Mouse (Mus musculus) kidney, postnatal 0 days (tissue): Measurements from ENCODE around the gene Kcnc2. TPM values are rescaled to one million over a fixed set of nuclear protein-coding genes. Genes with fewer than 3 reads are reported as not detected.

Experiments used
- ATAC-seq: fragments of 200-750 bp; cut with Nextera tagmentation; replicated peaks from 2 replicates; pipeline ENCODE4 v1.8.0; 2017; ENCODE audit warnings: low read depth, moderate number of reproducible peaks, moderate TSS enrichment, moderate library complexity; ENCODE audit not compliant: low FRiP score
- DNase-seq: peaks from one replicate; pipeline ENCODE4 v3.0.0-alpha.2; 2016; ENCODE audit warnings: low spot score
- H3K27ac ChIP-seq: fragments of 300-500 bp; sonication (generic); 2 replicates; pipeline ENCODE4 v1.5.1; 2014; ENCODE audit warnings: mild to moderate bottlenecking
- H3K27me3 ChIP-seq: fragments of 300-500 bp; sonication (generic); 2 replicates; pipeline ENCODE4 v1.6.1; 2014; ENCODE audit warnings: low read length, mixed read lengths; ENCODE audit not compliant: insufficient read depth
- H3K36me3 ChIP-seq: fragments of 300-500 bp; sonication (generic); 2 replicates; pipeline ENCODE4 v1.6.1; 2014; ENCODE audit warnings: low read length, mixed read lengths; ENCODE audit not compliant: insufficient read depth
- H3K4me1 ChIP-seq: fragments of 300-500 bp; sonication (generic); replicated peaks from 2 replicates; pipeline ENCODE4 v1.6.1; 2014; ENCODE audit warnings: antibody characterized with exemption, low read length, mixed read lengths; ENCODE audit not compliant: insufficient read depth
- H3K4me2 ChIP-seq: fragments of 300-500 bp; sonication (generic); 2 replicates; pipeline ENCODE4 v1.6.1; 2014; ENCODE audit warnings: mild to moderate bottlenecking, low read length, moderate library complexity, mixed read lengths
- H3K4me3 ChIP-seq: fragments of 300-500 bp; sonication (generic); replicated peaks from 2 replicates; pipeline ENCODE4 v1.5.1; 2014; ENCODE audit warnings: low read depth, low read length
- H3K9ac ChIP-seq: fragments of 300-500 bp; sonication (generic); 2 replicates; pipeline ENCODE4 v1.6.1; 2014; ENCODE audit warnings: low read depth, low read length
- H3K9me3 ChIP-seq: fragments of 300-500 bp; sonication (generic); replicated peaks from 2 replicates; pipeline ENCODE4 v1.6.1; 2016; ENCODE audit warnings: low read length, inconsistent platforms, mixed read lengths
- CTCF ChIP-seq: IDR thresholded peaks from 2 replicates; pipeline ENCODE4 v1.5.1; 2016; ENCODE audit warnings: antibody characterized with exemption, low read depth, mild to moderate bottlenecking, moderate library complexity
- WGBS: fragments of 180-500 bp; shearing (Covaris S2); extraction: QIAGEN DNeasy Blood & Tissue Kit; methylation state at CpG from one replicate; pipeline ENCODE4 v1.1.7; 2014; 5-methylcytosine and 5-hydroxymethylcytosine counted together
- polyA plus RNA-seq: library from polyadenylated mRNA; unstranded; fragments of >200 nt; fragmentation: Nextera tagmentation; extraction: Ambion mirVana; gene quantifications from 2 replicates; pipeline ENCODE4 v1.2.1, GENCODE M21; 2015

Kcnc2 gene
- polyA plus RNA-seq, 1 experiment from 2014 or later, result 7.7 TPM

- WGBS, result 47% methylated on average over 10 of the region's 10 CpGs
- ATAC-seq, result no peak
Measured at GRCm38 (mm10) chr10:112423327-112423726, 152.4 kb downstream of the Kcnc2 start.

GRCm38 (mm10) chr10:112436950-112437349, 166.0 kb downstream of the Kcnc2 start:
- no peak overlapping the region for H3K9ac ChIP-seq
- H3K4me1 ChIP-seq, result no peaks in the 10 kb centered on the region
- no peak for DNase-seq
- no peak overlapping the region for H3K27ac ChIP-seq
- H3K4me2 ChIP-seq, result no peak overlapping the region
- no peaks in the 10 kb centered on the region for H3K36me3 ChIP-seq
- TF ChIP-seq CTCF, result no peak
- ATAC-seq, result no peak
- H3K4me3 ChIP-seq, result no peak overlapping the region
- no peaks in the 10 kb centered on the region for H3K27me3 ChIP-seq
- 78% methylated on average over 2 of the region's 2 CpGs for WGBS
- no peaks in the 10 kb centered on the region for H3K9me3 ChIP-seq

More at GRCm38 (mm10) chr10:112423327-112423726, 152.4 kb downstream of the Kcnc2 start:
- Histone ChIP-seq H3K36me3 (no peaks in the 10 kb centered on the region), H3K9me3 (no peaks in the 10 kb centered on the region), H3K27me3 (no peaks in the 10 kb centered on the region), H3K9ac (no peak overlapping the region), H3K4me3 (no peak overlapping the region), H3K4me1 (no peaks in the 10 kb centered on the region), H3K4me2 (no peak overlapping the region), H3K27ac (no peak overlapping the region)
- peak; percentile 59 for DNase-seq
- no peak for TF ChIP-seq CTCF

- 65% methylated on average over 4 of the region's 4 CpGs for WGBS
- Histone ChIP-seq H3K4me3 (no peak overlapping the region), H3K4me1 (no peaks in the 10 kb centered on the region), H3K27ac (no peak overlapping the region), H3K9ac (no peak overlapping the region), H3K27me3 (no peaks in the 10 kb centered on the region), H3K9me3 (no peaks in the 10 kb centered on the region), H3K4me2 (no peak overlapping the region), H3K36me3 (no peaks in the 10 kb centered on the region)
- no peak for DNase-seq
- TF ChIP-seq CTCF, result no peak
- no peak for ATAC-seq
Measured at GRCm38 (mm10) chr10:112444640-112445039, 173.7 kb downstream of the Kcnc2 start.

- Histone ChIP-seq H3K4me3 (no peak overlapping the region), H3K4me1 (no peaks in the 10 kb centered on the region), H3K27ac (no peak overlapping the region), H3K27me3 (no peaks in the 10 kb centered on the region), H3K36me3 (no peaks in the 10 kb centered on the region), H3K9me3 (no peaks in the 10 kb centered on the region), H3K9ac (no peak overlapping the region), H3K4me2 (no peak overlapping the region)
- 83% methylated on average over 5 of the region's 5 CpGs for WGBS
- ATAC-seq (no peak), DNase-seq (no peak)
- TF ChIP-seq CTCF, result no peak
Measured at GRCm38 (mm10) chr10:112450910-112451309, 180.0 kb downstream of the Kcnc2 start.

GRCm38 (mm10) chr10:112468689-112469384, 197.9 kb downstream of the Kcnc2 start:
- Histone ChIP-seq H3K9ac (no peak overlapping the region), H3K9me3 (no peaks in the 10 kb centered on the region), H3K4me2 (no peak overlapping the region), H3K27me3 (no peaks in the 10 kb centered on the region), H3K27ac (no peak overlapping the region), H3K36me3 (no peaks in the 10 kb centered on the region), H3K4me3 (no peak overlapping the region), H3K4me1 (no peaks in the 10 kb centered on the region)
- DNase-seq, result no peak
- ATAC-seq, result no peak
- TF ChIP-seq CTCF, result no peak
- 87% methylated on average over 6 of the region's 6 CpGs for WGBS

- no peak overlapping the region for H3K4me3 ChIP-seq
- 87% methylated on average over 6 of the region's 6 CpGs for whole genome bisulfite sequencing
- no peak for ATAC-seq
- H3K27ac ChIP-seq, result no peak overlapping the region
- H3K4me1 ChIP-seq, result no peaks in the 10 kb centered on the region
- DNase-seq, result no peak
- H3K36me3 ChIP-seq, result no peaks in the 10 kb centered on the region
- no peaks in the 10 kb centered on the region for H3K27me3 ChIP-seq
- TF ChIP-seq CTCF, result no peak
- H3K4me2 ChIP-seq, result no peak overlapping the region
- no peaks in the 10 kb centered on the region for H3K9me3 ChIP-seq
- no peak overlapping the region for H3K9ac ChIP-seq
Measured at GRCm38 (mm10) chr10:112474122-112474810, 203.3 kb downstream of the Kcnc2 start.
